Mouse (Mus musculus): ENCODE results near the gene Ppm1h.
A peak's percentile ranks its signal among the peaks of the same experiment; 100 is the strongest.

The Ppm1h gene

DNA sequence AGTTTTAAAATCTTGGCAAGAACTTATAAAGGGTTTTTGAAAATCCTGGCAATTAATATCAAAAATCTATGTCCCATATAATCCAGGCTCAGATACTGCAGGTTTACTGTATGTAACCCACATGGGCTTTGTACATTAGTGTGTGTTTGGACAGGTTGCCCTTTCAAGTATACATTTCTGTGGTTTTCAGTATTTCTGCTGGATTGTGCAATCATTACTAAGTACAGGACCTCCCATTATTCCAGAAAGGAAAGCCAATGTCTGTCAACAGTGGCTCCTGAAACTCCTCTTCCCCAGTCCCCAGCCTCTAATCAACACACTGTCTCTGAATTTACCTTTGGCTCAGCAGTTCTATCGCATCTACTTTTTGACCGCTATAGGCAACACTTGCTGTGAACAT, 66.4 kb downstream of the Ppm1h start:
- DNase-seq (ENCODE audit: inconsistent ontology term): no peak

DNA sequence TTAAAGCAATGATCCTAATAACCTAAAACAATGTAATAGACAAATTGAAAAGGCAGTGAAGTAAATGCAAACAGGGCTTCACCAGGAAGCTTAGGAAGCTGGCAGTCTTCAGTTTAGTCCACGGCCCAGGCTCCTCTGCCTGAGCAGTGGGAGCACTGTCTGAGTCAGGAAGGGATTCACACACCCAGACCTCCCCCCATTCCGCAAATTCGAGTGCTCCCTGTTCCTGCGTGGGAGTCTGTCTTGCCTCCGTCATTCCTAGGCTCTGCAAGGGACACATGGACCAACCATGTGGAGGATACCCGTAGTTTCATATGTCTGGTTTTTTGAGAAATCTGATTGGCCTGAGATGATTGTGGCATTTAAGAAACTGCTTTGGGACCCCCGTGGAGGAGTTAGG, 67.6 kb downstream of the Ppm1h start:
- no peak for DNase-seq (ENCODE audit: inconsistent ontology term)

DNA sequence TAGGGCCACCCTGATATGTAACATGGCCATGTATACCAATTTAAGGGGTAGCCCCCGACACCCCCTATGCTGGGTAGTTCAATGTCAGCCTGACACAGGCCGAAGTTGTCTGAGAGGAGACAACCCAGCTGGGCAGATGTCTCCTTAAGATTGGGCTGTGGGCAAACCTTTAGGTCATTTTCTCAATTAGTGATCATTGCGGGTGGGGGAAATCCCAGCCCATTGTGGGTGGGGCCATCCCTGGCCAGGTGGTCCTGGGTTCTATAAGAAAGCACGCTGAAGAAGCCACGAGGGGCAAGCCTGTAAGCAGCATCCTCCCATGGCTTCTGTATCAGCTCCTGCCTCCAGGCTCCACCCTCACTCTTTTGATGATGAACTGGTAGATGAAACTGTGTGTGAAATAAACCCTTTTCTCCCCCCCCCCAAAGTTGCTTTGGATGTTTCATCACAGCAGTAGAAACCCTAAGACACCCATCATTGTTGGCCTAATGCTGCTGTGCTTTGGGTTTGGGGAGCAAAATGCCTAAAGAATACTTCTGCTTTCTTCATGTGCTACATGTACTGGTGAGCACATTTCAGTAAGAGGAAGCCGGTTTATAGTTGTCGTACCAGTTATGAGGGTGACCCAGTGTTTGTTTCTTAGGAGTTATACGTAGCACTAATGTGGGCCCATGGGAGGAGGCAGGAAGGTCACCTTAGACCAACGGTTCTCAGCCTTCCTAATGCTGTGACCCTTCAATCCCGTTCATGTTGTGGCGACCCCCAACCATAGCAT, 68.8 kb downstream of the Ppm1h start:
- no peak for DNase-seq (ENCODE audit: inconsistent ontology term)

DNA sequence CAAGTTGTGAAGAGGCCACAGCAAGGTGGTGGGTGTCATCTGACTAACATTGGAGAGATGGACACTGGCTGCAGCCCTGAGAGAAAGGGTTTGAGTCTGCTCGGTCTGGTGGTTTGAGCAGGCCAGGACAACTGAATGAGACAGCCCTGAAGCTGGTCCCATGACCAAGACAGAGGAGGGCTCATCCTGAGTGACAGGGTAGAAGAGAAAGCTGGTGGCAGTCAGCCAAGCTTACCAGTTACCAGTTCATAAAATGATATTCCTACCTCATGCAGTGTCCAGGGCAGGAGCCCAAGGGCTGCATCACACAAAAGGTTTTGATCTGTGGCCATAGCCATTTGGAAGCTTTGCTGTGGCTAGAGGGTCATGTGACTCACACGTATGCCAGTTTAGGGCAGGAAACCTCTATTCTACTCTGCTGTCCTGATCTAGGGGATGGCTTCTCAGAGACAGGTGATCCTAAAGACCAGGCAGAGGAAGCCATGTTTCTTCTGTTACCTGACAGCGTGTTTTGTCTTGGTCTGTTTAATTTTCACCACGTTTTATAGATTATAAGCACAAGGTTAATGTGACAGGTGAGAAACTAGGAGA, 69.9 kb downstream of the Ppm1h start:
- DNase-seq (ENCODE audit: inconsistent ontology term): peak; percentile 59

DNA sequence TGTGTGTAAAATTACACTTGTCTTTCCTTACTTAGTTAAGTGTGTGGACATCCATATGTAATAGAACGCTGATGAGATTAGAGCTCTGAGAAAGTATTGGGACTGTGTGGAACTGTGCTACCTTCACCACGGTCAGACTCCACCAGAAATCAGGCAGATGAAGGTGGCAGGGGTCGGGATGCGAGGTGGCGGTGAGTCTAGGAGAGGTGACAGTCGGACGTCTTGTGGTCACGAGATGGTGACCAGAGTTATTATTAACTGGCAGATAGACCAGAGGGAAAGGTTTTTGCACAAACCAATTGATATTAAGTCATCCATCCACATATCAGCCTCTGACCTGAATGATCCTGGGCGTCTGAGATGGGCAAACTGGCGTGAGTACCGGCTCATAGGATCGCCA, 70.5 kb downstream of the Ppm1h start:
- no peak for DNase-seq (ENCODE audit: inconsistent ontology term)

DNA sequence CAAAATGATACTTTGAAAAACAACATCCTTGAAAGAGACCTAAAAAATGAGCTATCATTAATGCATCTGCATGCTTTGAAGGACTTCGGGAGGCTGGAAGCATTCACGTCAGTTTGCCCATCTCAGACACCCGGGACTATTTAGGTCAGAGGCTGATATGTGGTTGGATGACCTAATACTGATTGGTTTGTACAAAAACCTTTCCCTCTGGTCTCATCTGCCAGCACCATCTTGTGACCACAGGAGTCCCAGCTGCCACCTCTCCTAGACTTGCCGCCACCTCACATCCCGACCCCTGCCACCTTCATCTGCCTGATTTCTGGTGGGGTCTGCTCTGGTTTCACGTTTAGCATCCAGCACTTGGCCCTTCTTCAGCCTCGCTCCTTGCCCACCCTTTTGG, 71.3 kb downstream of the Ppm1h start:
- DNase-seq (ENCODE audit: inconsistent ontology term): no peak

DNA sequence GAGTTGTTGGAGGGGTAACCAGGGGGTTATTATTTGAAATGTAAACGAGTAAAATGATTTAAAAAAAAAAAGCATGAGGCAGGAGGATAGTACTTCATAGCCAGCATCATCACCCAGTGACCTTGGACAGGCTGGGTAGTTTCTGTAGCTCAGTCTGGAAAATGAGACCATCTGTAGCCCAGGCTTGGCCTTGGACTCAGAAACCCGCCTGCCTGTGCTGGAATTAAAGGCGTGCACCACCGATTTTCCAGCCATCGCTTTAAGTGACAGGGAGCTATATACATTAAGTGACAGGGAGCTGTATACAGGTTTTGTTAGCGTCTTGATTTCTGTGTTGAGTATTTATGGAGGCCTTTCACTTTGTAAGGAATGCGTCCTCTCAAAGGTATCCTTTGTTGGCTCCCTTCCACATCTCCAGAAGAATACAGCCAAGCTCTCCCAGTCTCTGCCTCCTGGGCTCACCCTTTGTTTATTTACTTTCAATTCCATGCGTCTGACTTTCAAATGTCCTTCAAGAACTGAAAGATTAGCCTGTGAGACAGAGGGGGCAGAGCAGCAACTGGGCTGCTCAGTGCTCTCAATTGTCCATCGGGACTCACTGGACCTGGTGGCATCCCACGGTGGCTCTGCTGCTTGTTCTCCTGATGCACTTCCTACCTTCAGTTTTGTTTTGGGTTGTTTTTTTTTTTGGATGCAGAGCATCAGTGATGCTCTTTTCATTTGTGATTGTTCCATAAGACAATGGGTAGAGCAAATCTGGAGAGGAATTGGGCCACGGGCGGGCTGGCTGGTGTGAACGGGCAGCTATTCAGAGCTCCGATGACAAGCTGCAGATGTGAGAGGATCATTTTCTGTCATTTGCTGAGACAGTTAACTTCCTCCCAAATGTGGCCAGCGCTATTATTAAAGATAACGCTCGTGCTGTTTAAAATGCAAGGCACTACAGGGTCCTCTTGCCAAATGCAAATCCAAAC, 74.7 kb downstream of the Ppm1h start:
- no peak for DNase-seq (ENCODE audit: inconsistent ontology term)

DNA sequence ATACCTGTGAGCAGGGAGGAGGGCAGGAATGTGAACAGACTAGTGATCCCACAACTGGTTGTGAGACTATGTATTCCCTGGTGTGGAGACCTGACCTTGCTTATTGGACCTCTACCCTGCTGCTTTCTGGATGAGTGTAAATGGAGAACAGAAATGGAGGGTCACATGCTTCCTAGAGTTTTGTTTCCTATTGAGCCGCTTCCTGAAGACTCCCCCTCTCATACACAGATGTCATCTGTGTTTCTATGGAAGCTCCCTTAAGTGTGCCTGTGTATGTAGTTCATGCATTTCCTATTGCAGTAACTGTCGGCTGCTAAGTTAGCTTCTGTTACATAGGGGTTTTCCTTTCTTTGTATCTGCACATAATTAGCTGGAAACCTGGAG, 75.4 kb downstream of the Ppm1h start:
- DNase-seq (ENCODE audit: inconsistent ontology term): no peak

DNA sequence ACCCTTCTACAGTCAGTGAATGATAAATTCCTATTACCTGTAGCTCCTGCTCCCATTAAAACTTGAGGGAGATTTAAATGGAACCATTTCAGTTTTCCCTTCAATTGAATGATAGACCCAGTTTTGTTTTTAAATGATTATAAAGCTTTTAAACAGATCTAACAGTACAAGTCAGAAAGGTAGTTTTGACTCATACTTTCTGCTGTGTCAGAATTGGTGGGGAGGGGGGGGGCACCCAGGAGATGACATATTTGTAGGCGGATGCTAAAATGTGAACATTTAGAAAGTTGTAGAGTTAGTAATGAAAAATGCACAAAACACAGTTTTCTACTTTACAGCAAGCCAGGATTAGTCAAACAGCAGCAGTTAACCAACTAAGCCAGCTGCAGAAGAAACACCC, 76.4 kb downstream of the Ppm1h start:
- no peak for DNase-seq (ENCODE audit: inconsistent ontology term)

DNA sequence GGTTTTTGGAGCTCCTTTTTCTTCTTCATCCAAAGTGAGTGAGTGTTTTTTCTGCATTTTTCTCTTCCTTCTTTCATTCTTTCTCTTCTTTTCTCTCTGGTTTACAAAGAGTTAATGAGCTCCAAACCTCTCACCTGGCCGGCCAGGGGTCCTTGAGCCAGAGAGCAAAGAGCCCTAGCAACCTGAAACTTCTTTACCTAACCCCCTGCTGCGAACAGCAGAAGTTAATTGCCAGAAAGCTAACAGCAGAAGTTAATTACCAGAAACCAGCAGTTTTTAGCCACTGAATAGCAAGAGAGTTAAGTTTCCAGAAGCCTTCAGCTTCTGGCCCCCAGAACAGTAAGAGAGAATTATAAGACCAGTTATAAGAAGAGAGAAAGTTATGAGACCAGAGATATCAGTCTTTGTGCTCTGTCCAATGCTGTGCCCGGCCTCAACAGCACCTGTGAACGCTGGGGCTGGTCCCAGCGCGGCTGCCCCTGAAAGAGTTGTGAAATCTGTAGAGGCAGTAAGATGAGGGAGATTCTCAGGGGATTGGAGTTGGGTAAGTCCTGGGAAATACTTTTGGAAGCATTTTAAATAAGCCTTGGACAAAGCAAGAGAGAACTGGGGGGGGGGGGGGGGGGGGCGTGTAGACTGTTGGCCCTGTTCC, 78.4 kb downstream of the Ppm1h start:
- no peak for DNase-seq (ENCODE audit: inconsistent ontology term)

DNA sequence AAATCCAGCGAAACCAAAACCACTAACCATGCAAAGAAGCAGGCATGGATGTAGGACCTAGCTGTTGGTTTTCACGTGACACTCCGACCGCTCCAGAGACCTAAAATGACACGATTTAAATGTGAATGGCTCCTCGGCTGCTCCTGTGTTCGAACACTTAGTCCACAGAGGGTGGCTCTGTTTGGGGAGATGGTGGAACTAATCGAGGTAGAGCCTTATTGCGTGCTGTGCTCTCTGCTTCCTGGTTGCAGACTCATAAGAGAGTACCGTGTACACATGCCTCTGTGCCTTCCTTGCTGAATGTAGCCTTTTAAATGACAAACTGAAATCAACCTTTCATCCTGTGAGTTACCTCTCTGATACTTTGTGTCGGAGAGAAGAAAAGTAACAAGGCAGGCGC, 79.2 kb downstream of the Ppm1h start:
- DNase-seq (ENCODE audit: inconsistent ontology term): no peak

DNA sequence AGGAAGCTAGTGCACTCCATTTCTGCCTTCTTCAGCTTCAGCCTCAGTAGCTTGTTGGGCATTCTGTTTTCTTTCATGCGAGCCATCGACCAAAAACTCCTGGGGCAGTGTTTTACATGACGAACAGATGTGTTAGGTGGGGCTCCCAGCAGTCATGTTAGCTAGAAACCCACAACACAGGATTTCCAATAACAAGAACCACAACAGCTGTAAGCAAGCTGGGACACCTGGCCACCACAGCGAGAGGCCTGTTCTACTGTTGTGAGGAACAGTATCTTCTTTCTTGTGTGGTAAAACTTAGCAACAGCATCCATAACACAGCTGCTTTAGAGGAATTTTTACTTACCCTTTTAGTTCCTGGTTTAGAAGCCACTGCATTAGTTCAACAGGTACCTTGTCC, 79.8 kb downstream of the Ppm1h start:
- DNase-seq (ENCODE audit: inconsistent ontology term): no peak

DNA sequence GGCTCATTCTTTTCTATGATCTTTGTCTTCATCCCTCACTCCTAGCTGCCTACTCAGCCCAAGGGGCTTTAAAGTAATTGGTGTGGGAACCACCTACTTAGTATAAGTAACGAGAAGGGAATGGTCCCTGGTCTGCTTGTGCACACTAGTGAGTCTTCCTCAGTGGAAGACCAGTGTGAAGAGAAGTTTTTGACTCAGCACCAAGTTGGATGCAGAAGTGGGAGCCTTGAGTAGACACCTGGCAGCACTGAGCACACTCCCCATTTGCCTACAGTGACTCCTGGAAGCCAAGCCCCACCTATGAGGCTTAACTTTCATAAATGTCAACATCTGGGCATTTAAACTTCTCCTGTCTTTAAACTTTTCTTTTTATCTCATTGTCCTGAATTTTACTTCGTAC, 81.2 kb downstream of the Ppm1h start:
- DNase-seq (ENCODE audit: inconsistent ontology term): no peak

DNA sequence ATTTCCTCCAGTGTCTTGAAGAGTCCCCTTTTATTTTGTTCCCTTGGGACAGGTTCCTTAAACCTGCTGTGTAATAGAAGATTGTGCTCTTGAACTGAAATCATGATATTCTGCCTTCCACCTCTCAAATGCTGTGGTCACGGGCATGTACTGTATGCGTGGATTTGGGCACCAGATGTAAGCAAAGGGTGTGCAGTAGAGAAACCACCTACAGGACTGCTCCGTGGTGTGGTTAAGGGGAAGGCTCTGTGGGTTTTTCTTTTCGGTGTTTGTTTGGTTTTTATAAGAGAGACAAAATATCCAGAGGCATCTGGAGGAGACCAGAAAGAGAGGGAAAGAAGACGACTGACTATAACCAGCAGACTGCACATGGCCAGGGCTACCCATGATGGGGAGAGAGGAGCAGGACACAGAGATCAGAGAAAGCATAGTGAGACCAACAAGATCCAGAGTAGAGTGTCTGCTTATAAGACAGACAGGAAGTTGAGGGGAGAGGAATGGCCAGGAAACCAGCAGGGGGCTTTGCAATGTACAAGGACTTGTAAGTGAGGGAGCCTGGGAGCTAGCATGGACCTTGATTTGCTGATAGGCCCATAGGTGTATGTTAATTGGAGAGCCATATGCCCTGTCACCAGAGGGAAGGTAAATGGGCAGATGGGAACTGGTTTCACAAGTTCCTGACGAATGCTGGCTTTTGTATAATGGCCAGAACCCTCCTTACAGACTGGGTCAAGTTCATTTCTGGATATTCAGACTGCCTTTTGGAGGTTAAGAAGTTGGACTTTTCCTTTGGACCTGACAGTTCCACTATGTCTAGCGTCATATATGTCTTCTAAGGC, 82.1 kb downstream of the Ppm1h start:
- no peak for DNase-seq (ENCODE audit: inconsistent ontology term)

DNA sequence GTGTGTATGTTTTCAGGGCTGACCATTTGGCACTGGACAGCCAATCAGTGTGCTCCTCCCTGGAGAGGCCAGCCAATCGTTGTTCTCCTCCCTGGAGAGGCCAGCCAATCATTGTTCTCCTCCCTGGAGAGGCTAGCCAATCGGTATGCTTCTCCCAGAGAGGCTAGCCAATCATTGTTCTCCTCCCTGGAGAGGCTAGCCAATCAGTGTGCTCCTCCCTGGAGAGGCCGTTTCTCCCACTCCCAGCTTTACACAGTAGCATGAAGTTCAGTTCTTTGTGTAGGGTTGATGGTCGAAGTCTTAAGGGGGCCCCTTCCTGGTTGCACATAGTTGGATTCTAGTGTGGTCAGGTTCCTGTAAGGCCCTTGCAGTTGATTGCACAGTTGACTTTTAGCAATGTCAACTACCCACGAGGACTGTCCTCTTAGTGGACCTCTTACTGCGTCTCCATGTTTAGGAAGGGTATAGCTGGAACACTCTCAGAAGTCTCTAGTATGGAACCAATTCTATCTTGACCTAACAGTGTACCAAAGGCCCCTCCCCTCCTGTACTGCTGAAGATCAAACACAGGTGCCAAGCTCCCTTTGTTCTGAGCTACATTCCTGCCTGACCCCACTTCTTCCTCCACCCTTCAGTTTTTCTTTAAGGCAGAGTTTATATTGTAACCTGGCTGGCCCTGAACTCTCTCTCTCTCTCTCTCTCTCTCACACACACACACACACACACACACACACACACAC, 84.4 kb downstream of the Ppm1h start:
- DNase-seq (ENCODE audit: inconsistent ontology term): no peak

DNA sequence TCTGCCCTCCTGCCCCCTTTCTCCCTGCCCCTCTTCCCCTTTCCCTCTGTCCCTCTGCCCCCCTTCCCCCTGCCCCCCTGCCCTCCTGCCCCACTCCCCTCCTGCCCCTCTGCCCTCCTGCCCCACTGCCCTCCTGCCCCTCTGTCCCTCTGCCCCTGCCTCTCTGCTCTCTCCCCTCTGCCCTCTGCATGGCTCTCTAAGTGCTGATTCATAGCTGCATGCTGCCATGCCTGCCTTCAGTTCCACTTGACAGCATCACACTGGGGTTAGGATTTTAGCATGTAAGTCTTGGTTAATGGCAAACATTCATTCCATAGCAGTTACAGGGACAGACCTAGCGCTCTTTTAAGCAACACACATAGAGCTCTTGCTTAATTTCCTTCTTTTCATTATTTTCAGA, 85.0 kb downstream of the Ppm1h start:
- DNase-seq (ENCODE audit: inconsistent ontology term): no peak

DNA sequence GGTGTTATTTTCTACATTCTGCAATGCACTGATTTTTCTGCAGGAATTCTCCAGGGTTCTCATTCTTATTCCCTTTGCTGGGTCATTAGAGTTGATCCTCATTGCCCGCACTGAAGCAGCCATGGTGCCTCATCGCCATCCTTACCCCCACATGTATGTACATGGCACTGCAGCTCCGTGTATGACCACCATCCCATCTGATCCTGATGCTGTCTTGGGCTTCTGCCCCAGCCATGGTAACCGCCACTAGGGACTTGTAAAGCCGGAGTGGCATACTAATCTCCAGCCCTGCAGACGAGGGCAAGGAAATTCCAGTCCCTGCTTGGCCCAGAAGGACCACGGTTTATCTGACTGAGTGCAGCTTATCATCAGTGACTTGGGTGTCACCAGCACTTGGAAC, 86.1 kb downstream of the Ppm1h start:
- DNase-seq (ENCODE audit: inconsistent ontology term): no peak

DNA sequence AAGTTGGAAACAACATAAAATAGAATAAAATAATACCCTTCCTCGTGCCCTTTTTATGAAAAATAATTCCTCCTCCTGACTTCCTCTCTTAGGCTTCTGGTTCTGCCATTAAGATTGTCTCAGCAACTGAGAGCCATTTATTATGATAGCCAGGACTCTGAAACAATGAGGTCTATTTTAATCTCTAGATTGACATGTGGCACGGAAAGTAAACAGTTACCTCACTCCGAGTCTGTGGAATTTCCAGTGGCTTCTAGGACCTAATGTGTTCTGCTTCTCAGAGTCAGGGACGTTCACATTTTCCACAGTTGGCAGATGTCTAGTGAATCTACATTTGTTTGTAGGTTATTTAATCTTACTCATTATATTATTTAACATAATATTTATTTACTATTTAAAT, 87.0 kb downstream of the Ppm1h start:
- DNase-seq (ENCODE audit: inconsistent ontology term): no peak

DNA sequence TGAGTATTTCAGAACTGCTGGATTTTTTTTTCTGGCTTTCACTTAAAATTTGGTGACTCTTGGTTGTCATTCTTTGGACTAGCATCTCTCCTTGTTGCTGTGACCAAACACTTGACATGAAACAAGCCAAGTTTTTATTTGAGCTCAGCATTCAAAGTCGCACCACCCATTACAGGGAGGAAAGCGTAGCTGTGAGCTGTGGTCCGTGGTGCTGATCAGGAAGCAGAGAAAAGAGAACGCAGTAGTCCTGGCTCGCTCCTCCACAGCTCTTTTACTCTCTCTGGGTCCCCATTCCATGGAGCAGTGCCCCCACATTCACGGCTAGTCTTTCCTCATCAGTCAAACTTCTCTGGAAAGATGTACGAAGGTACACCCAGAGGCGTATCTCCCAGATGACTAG, 87.4 kb downstream of the Ppm1h start:
- DNase-seq (ENCODE audit: inconsistent ontology term): no peak

DNA sequence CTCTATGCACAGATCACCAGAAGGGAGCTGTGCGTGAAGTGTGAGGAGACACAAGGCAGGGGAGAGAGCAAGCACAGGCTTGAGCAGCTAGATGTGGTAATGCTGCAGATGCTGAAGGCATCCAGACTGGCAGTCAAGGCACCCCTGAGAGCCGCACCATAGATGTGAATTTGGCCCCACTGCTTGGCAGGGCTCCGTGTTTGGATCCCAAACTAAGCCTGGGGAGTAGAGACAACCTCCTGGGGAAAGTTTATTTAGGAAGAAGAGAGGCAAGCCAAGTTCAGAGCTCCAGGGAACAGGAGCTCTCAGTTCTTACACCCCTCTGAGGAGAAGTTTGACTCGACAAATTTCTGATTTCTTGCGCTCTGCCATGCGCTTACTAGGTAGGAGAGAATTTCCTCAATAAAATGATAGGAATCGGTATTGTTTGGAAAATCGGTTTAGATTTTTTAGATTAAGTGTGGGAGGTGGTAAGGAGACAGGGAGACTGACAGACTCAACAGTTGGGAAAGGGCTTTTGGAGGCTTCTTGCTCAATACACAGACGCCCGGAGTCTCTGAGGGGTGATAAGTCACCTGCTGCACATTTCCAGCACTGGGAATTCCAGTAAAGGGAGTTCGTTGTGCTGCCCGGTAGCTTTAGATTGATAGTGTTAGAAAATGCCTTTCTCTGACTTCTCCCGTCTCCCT, 89.8 kb downstream of the Ppm1h start:
- no peak for DNase-seq (ENCODE audit: inconsistent ontology term)

All from Muller cell, postnatal 12 days (primary cell).